Mouse (Mus musculus): ENCODE data around the gene Manbal. TPM values are rescaled to one million over a fixed set of nuclear protein-coding genes. Genes with fewer than 3 reads are reported as not detected.

The Manbal gene
- polyA plus RNA-seq, 1 experiment from 2014 or later, result 60.9 TPM

DNA sequence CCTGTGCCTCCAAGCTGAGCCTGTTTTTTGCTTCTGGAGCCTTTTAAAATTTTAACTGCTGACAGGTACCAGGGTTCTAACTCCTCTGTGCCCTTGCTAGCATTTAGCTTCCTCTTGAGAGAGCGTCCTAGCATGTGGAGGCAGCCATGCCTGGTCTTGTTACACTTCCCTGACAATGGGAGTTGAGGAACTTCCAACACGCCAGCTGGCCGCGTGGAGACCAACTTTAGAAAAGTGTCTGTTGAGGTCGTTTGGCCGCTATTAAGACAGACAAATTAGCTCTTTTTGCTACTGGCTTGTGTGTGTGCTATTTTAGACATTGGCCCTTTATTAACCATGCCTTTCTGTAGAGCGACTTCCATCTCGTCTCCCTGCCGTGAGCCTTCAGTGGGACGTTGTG, 32.4 kb downstream of the Manbal start:
- no peak overlapping the region for H3K4me3 ChIP-seq (ENCODE audit: low read depth, low read length)
- no peak for TF ChIP-seq CTCF (IDR thresholded peaks at IDR 0.05; ENCODE audit: low read depth)
- H3K9ac ChIP-seq (ENCODE audit: low read depth, low read length), result no peak overlapping the region
- no peak for ATAC-seq
- H3K4me2 ChIP-seq (replicated peaks; ENCODE audit: low read depth), result no peak overlapping the region
- 83% methylated on average over 10 of the region's 10 CpGs for WGBS
- no peaks in the 10 kb centered on the region for H3K4me1 ChIP-seq (replicated peaks; ENCODE audit: control insufficient read depth, insufficient read depth, low read length)
- no peaks in the 10 kb centered on the region for H3K9me3 ChIP-seq (ENCODE audit: control insufficient read depth)
- no peak overlapping the region for H3K27ac ChIP-seq (ENCODE audit: low read depth, low read length)
- no peaks in the 10 kb centered on the region for H3K27me3 ChIP-seq (replicated peaks; ENCODE audit: control insufficient read depth, insufficient read depth, low read length)
- H3K36me3 ChIP-seq (ENCODE audit: control insufficient read depth, insufficient read depth), result peaks cover 25% of the 10 kb centered on the region

DNA sequence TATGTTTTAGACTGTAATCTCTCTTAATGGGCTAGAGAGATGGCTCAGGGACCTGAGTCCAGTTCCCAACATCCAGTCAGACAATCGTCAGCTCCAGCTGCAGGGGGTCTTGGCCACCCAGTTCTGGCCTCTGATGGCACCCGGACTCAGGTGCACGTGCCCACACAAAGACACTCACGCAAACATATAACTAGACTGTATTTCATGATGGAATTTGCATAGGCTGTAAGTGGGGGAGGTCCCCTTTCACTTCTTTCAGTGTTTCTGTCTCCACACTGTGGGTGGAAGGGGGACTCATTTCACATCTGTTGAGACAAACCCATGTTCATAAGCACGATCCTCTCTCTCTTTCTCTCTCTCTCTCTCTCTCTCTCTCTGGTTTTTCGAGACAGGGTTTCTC, 33.1 kb downstream of the Manbal start:
- H3K27me3 ChIP-seq (replicated peaks; ENCODE audit: control insufficient read depth, insufficient read depth, low read length), result no peaks in the 10 kb centered on the region
- no peak overlapping the region for H3K27ac ChIP-seq (ENCODE audit: low read depth, low read length)
- no peak overlapping the region for H3K4me2 ChIP-seq (replicated peaks; ENCODE audit: low read depth)
- no peak for TF ChIP-seq CTCF (IDR thresholded peaks at IDR 0.05; ENCODE audit: low read depth)
- no peak overlapping the region for H3K4me3 ChIP-seq (ENCODE audit: low read depth, low read length)
- peaks cover 23% of the 10 kb centered on the region for H3K36me3 ChIP-seq (ENCODE audit: control insufficient read depth, insufficient read depth)
- no peak overlapping the region for H3K9ac ChIP-seq (ENCODE audit: low read depth, low read length)
- H3K4me1 ChIP-seq (replicated peaks; ENCODE audit: control insufficient read depth, insufficient read depth, low read length), result no peaks in the 10 kb centered on the region
- WGBS, result 90% methylated on average over 6 of the region's 6 CpGs
- ATAC-seq, result no peak
- H3K9me3 ChIP-seq (ENCODE audit: control insufficient read depth), result no peaks in the 10 kb centered on the region

DNA sequence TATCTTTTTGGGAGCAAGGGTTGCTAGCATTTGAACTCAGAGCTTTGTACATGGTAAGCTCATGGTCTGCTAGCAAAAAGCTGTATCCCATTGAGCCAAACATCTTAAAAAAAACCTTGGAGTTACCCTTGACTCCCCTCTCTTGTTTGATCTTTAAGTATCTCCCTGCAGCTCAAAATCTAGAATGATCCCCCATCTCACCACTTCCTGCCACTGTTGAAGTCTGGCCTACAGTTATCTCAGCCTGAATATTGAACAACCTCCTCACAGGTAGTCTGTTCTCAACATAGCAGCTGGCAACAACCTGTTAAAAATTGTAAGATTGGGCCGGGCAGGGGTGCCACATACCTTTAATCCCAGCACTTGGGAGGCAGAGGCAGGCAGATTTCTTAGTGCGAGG, 33.9 kb downstream of the Manbal start:
- H3K9me3 ChIP-seq (ENCODE audit: control insufficient read depth), result no peaks in the 10 kb centered on the region
- H3K36me3 ChIP-seq (ENCODE audit: control insufficient read depth, insufficient read depth), result peaks cover 16% of the 10 kb centered on the region
- no peak for ATAC-seq
- WGBS, result 96% methylated on average over 2 of the region's 2 CpGs
- no peak overlapping the region for H3K4me3 ChIP-seq (ENCODE audit: low read depth, low read length)
- H3K4me1 ChIP-seq (replicated peaks; ENCODE audit: control insufficient read depth, insufficient read depth, low read length), result no peaks in the 10 kb centered on the region
- no peak overlapping the region for H3K27ac ChIP-seq (ENCODE audit: low read depth, low read length)
- H3K9ac ChIP-seq (ENCODE audit: low read depth, low read length), result no peak overlapping the region
- no peaks in the 10 kb centered on the region for H3K27me3 ChIP-seq (replicated peaks; ENCODE audit: control insufficient read depth, insufficient read depth, low read length)
- no peak for TF ChIP-seq CTCF (IDR thresholded peaks at IDR 0.05; ENCODE audit: low read depth)
- H3K4me2 ChIP-seq (replicated peaks; ENCODE audit: low read depth), result no peak overlapping the region

DNA sequence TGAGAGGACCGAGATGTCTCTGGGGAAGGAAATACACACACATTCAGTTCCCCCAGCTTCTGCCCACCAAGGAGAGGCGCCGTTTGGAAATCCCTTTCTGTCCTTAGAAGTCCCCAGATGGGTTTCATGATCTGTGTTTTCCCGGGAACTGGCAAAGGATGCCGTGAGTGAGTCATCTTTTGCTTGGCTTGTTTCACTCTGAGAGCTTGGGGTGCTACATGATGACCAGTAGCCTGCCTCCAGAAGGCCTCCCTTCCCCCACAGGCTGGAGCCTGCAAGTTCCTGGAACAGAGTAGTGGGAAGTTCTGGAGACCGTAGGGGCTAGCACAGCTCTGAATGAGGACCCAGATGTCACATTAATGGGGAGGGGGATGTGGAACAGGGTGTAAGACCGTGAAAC, 40.2 kb downstream of the Manbal start:
- no peaks in the 10 kb centered on the region for H3K9me3 ChIP-seq (ENCODE audit: control insufficient read depth)
- H3K27me3 ChIP-seq (replicated peaks; ENCODE audit: control insufficient read depth, insufficient read depth, low read length), result no peaks in the 10 kb centered on the region
- H3K4me2 ChIP-seq (replicated peaks; ENCODE audit: low read depth), result no peak overlapping the region
- no peak for TF ChIP-seq CTCF (IDR thresholded peaks at IDR 0.05; ENCODE audit: low read depth)
- ATAC-seq, result no peak
- H3K4me1 ChIP-seq (replicated peaks; ENCODE audit: control insufficient read depth, insufficient read depth, low read length), result no peaks in the 10 kb centered on the region
- 80% methylated on average over 7 of the region's 7 CpGs for WGBS
- no peak overlapping the region for H3K9ac ChIP-seq (ENCODE audit: low read depth, low read length)
- H3K4me3 ChIP-seq (ENCODE audit: low read depth, low read length), result no peak overlapping the region
- no peak overlapping the region for H3K27ac ChIP-seq (ENCODE audit: low read depth, low read length)
- no peaks in the 10 kb centered on the region for H3K36me3 ChIP-seq (ENCODE audit: control insufficient read depth, insufficient read depth)

DNA sequence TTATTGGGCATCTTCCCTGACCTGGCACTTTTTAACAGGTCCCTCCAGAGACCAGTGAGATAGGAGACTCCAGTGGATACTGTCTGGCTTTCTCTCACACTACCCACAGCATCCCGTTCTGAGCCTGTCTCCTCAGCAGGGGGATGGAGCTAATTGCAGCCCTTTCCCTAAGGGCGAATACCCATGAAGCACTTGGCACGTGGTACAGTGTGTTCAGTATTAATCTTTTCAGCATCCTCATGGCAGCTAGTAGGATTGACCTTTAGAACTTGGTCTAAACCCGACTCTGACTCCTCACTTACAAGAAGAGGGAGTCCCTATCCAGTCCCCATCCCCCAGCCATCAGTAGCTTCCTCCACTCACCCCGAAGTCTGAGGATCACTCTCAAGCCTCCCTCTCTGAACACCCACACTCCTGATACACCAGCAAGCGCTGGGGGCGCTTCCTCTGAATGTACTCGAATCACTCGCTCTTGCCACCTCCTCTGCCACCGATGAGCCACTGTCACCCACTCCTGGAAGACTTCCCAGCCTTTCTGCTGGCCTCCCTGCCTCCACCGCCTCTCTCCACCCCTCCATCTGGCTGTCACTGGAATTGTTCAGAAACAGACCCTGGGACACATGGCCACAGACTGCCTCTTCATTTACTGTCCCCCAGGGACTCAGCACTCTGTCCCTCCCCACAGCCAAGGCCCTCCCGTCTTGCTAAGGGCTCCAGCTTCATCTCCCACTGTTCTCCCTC, 42.6 kb downstream of the Manbal start:
- H3K36me3 ChIP-seq (ENCODE audit: control insufficient read depth, insufficient read depth), result no peaks in the 10 kb centered on the region
- H3K4me1 ChIP-seq (replicated peaks; ENCODE audit: control insufficient read depth, insufficient read depth, low read length), result no peaks in the 10 kb centered on the region
- ATAC-seq, result no peak
- H3K9ac ChIP-seq (ENCODE audit: low read depth, low read length), result no peak overlapping the region
- H3K27me3 ChIP-seq (replicated peaks; ENCODE audit: control insufficient read depth, insufficient read depth, low read length), result no peaks in the 10 kb centered on the region
- no peak for TF ChIP-seq CTCF (IDR thresholded peaks at IDR 0.05; ENCODE audit: low read depth)
- H3K27ac ChIP-seq (ENCODE audit: low read depth, low read length), result no peak overlapping the region
- no peak overlapping the region for H3K4me2 ChIP-seq (replicated peaks; ENCODE audit: low read depth)
- H3K4me3 ChIP-seq (ENCODE audit: low read depth, low read length), result no peak overlapping the region
- no peaks in the 10 kb centered on the region for H3K9me3 ChIP-seq (ENCODE audit: control insufficient read depth)
- 78% methylated on average over 12 of the region's 12 CpGs for WGBS

DNA sequence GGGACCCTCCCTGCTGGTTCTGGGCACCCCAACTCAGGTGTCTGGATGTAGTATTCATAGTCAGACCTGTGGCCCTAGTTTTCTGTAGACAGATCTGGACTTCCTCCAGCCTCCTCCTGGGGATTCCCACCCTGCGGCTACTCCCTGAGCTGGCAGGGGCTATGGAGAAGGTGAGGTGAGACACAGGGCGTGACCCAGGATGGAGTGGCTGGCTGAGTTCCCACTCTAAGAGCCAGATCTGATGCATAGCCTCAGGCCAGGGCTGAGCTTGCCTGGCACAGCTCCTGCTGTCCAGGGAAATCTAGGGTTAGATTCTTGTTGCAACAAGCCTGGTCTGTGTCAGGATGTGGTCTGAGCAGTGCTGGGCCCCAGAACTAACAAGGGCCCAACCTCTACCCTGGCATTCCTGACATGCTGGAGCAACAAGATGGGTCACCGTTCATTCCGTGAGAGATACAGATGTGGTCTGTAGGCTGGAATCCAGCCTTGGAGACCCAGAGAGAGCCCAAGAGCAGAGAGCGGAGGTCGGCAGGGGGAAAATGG, 43.8 kb downstream of the Manbal start:
- WGBS, result 91% methylated on average over 6 of the region's 6 CpGs
- H3K9ac ChIP-seq (ENCODE audit: low read depth, low read length), result no peak overlapping the region
- no peak for ATAC-seq
- no peaks in the 10 kb centered on the region for H3K36me3 ChIP-seq (ENCODE audit: control insufficient read depth, insufficient read depth)
- no peak overlapping the region for H3K27ac ChIP-seq (ENCODE audit: low read depth, low read length)
- no peaks in the 10 kb centered on the region for H3K4me1 ChIP-seq (replicated peaks; ENCODE audit: control insufficient read depth, insufficient read depth, low read length)
- H3K4me2 ChIP-seq (replicated peaks; ENCODE audit: low read depth), result no peak overlapping the region
- H3K4me3 ChIP-seq (ENCODE audit: low read depth, low read length), result no peak overlapping the region
- no peaks in the 10 kb centered on the region for H3K27me3 ChIP-seq (replicated peaks; ENCODE audit: control insufficient read depth, insufficient read depth, low read length)
- H3K9me3 ChIP-seq (ENCODE audit: control insufficient read depth), result no peaks in the 10 kb centered on the region
- no peak for TF ChIP-seq CTCF (IDR thresholded peaks at IDR 0.05; ENCODE audit: low read depth)
